Mouse (Mus musculus) hindbrain, embryonic 15.5 days (tissue): Measurements from ENCODE around the gene Timm17a. TPM values are rescaled to one million over a fixed set of nuclear protein-coding genes. Genes with fewer than 3 reads are reported as not detected.
A peak's percentile ranks its signal among the peaks of the same experiment; 100 is the strongest.

ENCODE experiments used
- ATAC-seq: fragments of 200-750 bp; cut with Nextera tagmentation; 2 replicates; pipeline ENCODE4 v1.8.0; 2017; ENCODE audit warnings: low read depth, moderate number of reproducible peaks, moderate TSS enrichment; ENCODE audit not compliant: low FRiP score
- H3K27ac ChIP-seq: fragments of 300-500 bp; sonication (generic); replicated peaks from 2 replicates; pipeline ENCODE4 v1.5.1; 2015; ENCODE audit warnings: mild to moderate bottlenecking, inconsistent platforms
- H3K27me3 ChIP-seq: fragments of 300-500 bp; sonication (generic); 2 replicates; pipeline ENCODE4 v1.6.1; 2015; ENCODE audit warnings: control low read depth, inconsistent platforms
- H3K36me3 ChIP-seq: fragments of 300-500 bp; sonication (generic); 2 replicates; pipeline ENCODE4 v1.6.1; 2015; ENCODE audit warnings: control low read depth, inconsistent platforms
- H3K4me1 ChIP-seq: fragments of 300-500 bp; sonication (generic); replicated peaks from 2 replicates; pipeline ENCODE4 v1.6.1; 2015; ENCODE audit warnings: control low read depth, inconsistent platforms
- H3K4me2 ChIP-seq: fragments of 300-500 bp; sonication (generic); 2 replicates; pipeline ENCODE4 v1.6.1; 2015; ENCODE audit warnings: moderate library complexity, mild to moderate bottlenecking, inconsistent platforms
- H3K4me3 ChIP-seq: fragments of 300-500 bp; sonication (generic); 2 replicates; pipeline ENCODE4 v1.5.1; 2015; ENCODE audit warnings: mild to moderate bottlenecking, inconsistent platforms
- H3K9ac ChIP-seq: fragments of 300-500 bp; sonication (generic); 2 replicates; pipeline ENCODE4 v1.6.1; 2015; ENCODE audit warnings: inconsistent platforms
- H3K9me3 ChIP-seq: fragments of 300-500 bp; sonication (generic); 2 replicates; pipeline ENCODE4 v1.6.1; 2016; ENCODE audit warnings: control low read depth, inconsistent platforms
- WGBS: fragments of 180-500 bp; shearing (Covaris S2); methylation state at CpG from one replicate; pipeline ENCODE4 v1.1.7; 2015; 5-methylcytosine and 5-hydroxymethylcytosine counted together
- polyA plus RNA-seq: library from polyadenylated mRNA; unstranded; fragments of >200 nt; fragmentation: Nextera tagmentation; extraction: Ambion mirVana; gene quantifications from 2 replicates; pipeline ENCODE4 v1.2.1, GENCODE M21; 2015

Timm17a gene
- polyA plus RNA-seq = 159 and 171 TPM in 2 replicates

DNA sequence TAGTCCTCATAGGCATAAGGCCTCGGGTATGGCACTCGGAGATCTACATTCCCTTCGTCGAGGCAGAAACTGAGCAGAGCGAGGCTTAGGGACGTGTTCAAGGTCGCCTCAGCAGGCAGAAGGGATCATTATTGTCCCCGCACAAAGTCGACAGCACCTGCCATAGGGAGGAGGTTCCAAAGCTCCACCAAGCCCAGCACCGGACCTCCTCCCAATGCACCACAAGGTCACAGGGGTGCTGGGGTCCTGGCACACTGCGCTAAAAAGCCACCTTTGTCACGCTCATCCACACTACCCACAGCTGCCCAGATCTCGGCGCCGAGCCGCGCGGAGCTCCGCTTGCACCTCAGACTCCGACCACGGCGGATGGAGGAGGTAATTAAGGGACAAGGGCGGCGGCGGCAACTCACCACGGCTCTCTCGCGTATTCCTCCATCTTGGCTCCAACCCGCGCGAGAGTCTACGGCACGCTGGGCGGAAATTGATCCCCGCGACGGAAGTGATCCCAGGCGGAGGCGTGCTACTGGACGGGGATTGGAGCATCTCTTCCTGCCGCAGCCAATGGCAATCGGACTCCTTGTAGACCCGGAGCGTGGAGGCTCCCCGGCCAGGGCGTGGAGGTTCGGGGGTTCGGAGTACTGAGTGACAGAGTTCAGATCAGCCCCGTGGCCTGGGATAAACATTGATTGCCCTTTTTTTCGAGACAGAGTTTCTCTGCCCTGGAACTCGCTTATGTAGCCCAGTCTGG lies at the start of gene Timm17a:
Timm17a (minus strand) TSS at position 495 of the 748 bp plus-strand sequence.
- Histone ChIP-seq H3K4me2 (peak within 1 kb of the TSS; percentile 80), H3K36me3 (peaks cover 13% of the 10 kb centered on the region), H3K4me3 (peak within 1 kb of the TSS; percentile 82), H3K9me3 (no peaks in the 10 kb centered on the region), H3K27me3 (no peaks in the 10 kb centered on the region), H3K4me1 (peaks cover 25% of the 10 kb centered on the region), H3K9ac (peak within 1 kb of the TSS; percentile 92), H3K27ac (peak within 1 kb of the TSS; percentile 86)
- under 1% methylated on average over 50 of the region's 51 CpGs for WGBS
- peak; percentile 100 for ATAC-seq

DNA sequence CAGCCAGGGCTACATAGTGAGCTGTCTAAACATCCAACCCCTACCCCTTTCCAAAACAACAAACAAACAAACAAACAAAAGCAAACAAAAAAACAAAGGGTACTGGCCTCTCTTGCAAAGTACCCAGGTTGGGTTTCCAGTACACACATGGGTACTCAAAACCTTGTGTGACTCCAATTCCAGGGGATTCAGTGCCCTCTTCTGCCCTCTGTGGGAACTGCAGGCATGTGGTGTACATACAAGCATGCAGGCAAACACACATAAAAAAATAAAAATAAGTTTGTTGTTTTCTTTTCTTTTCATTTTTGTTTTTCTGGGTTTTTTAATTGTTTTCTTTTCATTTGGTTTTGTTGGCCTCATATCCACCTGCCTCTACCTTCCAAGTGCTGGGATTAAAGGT lies 48.5 kb upstream of the Timm17a start:
- Histone ChIP-seq H3K4me1 (no peaks in the 10 kb centered on the region), H3K36me3 (no peaks in the 10 kb centered on the region), H3K9me3 (no peaks in the 10 kb centered on the region), H3K27ac (no peak overlapping the region), H3K27me3 (no peaks in the 10 kb centered on the region), H3K4me3 (no peak overlapping the region), H3K4me2 (no peak overlapping the region), H3K9ac (no peak overlapping the region)
- ATAC-seq = no peak

DNA sequence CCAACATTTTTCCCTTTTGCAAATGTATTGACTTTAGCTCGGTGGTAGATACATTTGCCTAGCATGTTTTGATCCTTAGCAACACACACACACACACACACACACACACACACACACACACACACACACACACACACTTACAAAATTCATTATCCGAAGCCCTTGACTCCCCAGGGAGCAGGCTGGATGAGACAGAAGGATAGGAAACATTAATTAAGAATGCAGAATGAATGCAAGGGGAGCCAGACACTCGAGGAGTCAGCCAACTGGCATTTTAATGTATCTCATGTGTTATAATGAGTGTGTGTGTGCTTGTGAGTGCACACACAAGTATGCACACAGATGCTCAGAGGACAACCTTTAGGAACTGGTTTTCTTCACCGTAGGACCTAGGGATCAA lies 47.9 kb upstream of the Timm17a start:
- no peak for ATAC-seq
- H3K4me3 ChIP-seq = no peak overlapping the region
- H3K27ac ChIP-seq = no peak overlapping the region
- no peak overlapping the region for H3K4me2 ChIP-seq
- no peak overlapping the region for H3K9ac ChIP-seq
- no peaks in the 10 kb centered on the region for H3K9me3 ChIP-seq
- no peaks in the 10 kb centered on the region for H3K36me3 ChIP-seq
- WGBS = 60% methylated on average over 4 of the region's 4 CpGs
- H3K4me1 ChIP-seq = no peaks in the 10 kb centered on the region
- no peaks in the 10 kb centered on the region for H3K27me3 ChIP-seq

DNA sequence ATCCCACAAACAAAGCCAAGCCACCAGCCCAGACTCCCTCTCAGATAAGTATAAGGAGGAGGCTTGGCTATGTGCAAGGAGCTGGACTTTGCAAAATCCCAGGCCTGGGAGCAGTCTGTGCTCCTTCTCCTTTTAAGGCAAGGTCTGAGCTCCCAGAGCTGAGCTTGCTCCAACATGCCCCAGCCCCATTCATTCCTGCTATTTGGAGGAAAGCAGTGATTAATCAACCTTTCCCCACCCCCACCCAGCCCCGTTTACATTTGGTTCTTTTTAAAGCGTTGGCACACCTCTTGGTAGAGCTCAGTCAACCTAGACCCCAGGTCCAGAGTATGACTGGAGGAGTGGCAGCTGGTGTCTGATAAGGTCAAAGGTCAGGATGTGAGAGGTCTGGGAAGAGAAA lies 45.5 kb upstream of the Timm17a start:
- Histone ChIP-seq H3K27me3 (no peaks in the 10 kb centered on the region), H3K9me3 (no peaks in the 10 kb centered on the region), H3K36me3 (no peaks in the 10 kb centered on the region), H3K27ac (no peak overlapping the region), H3K4me3 (no peak overlapping the region), H3K4me2 (no peak overlapping the region), H3K4me1 (no peaks in the 10 kb centered on the region), H3K9ac (no peak overlapping the region)
- ATAC-seq = no peak
- WGBS = 20% methylated on average over 2 of the region's 2 CpGs

DNA sequence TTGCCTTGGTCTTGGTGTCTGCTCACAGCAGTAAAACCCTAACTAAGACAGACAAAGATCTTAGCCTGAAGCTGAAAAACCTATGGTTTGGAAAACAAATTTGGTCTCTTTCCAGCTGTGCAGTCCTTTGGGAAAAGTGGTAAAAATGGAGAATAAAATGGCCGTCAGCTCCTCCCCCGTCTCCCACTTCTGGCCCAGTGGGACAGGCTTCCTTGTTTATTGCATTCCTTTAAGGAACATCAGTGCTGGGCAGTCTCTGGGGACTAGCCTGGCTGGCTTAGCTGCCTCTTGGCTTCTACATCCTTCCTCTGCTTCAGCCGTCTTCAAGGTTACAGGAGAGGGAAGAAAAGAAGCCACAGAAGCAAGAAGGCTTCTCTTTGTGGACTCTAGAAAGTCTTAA lies 38.4 kb upstream of the Timm17a start:
- Histone ChIP-seq H3K4me2 (no peak overlapping the region), H3K27ac (no peak overlapping the region), H3K36me3 (no peaks in the 10 kb centered on the region), H3K27me3 (no peaks in the 10 kb centered on the region), H3K9ac (no peak overlapping the region), H3K4me1 (no peaks in the 10 kb centered on the region), H3K4me3 (no peak overlapping the region), H3K9me3 (no peaks in the 10 kb centered on the region)
- WGBS = 78% methylated on average over 3 of the region's 3 CpGs
- ATAC-seq = no peak

DNA sequence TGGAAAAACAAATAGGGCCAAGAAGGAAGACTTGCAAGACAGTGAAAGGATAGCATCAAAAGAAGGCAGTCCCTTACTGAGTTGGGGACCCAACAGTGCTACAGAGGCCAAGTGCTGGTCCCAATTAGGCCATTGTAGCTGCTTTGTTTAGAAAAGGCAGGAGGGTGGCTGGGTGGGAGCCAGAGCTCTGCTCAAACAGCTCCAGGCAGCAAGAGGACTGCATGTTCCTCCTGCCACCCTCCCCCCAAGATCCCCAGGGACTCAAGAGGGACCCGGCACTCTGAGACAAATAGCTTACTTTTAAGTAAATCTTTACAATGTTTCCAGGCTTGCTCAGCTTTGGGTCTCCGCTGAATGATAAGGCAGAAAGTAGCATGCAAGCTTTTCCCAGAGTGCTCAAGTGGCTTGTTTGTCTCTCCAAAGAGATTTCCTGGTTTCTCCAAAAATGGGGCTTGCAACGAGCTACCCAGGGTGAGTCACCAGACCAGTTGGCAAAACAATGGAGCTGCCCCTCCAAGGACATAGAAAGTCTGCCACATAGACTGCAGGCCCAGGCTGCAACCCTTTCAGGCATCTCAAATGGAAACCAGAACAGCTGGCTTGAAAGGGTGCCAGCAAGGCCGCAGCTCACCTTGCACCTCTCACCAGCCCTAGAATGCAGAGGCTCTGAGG lies 34.1 kb upstream of the Timm17a start:
- WGBS = 55% methylated on average over 4 of the region's 4 CpGs
- no peak overlapping the region for H3K4me2 ChIP-seq
- H3K4me1 ChIP-seq = no peaks in the 10 kb centered on the region
- ATAC-seq = no peak
- H3K36me3 ChIP-seq = no peaks in the 10 kb centered on the region
- no peaks in the 10 kb centered on the region for H3K9me3 ChIP-seq
- H3K9ac ChIP-seq = no peak overlapping the region
- no peak overlapping the region for H3K27ac ChIP-seq
- H3K27me3 ChIP-seq = no peaks in the 10 kb centered on the region
- no peak overlapping the region for H3K4me3 ChIP-seq

DNA sequence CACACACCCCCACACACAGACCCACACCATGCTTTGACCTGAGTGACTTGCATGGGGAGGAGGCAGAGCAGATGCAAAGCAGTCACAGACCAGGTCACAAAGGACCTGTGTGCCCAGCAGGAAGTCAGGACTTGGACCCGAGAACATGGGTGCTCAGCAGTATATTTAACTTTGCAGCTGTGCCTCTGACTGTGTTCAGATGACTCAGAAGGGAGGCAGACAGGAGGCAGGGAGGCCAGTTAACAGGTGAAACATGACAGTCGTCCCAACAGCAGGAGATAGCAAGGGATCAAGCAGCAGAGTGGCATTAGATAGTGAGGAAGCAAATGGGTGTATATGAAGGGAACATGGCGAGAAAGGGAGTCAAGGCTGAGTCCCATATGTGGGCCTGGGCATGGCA lies 33.3 kb upstream of the Timm17a start:
- H3K27me3 ChIP-seq = no peaks in the 10 kb centered on the region
- H3K4me1 ChIP-seq = no peaks in the 10 kb centered on the region
- no peak overlapping the region for H3K4me2 ChIP-seq
- no peak for ATAC-seq
- no peaks in the 10 kb centered on the region for H3K36me3 ChIP-seq
- WGBS = 61% methylated on average over 3 of the region's 3 CpGs
- H3K9me3 ChIP-seq = no peaks in the 10 kb centered on the region
- H3K4me3 ChIP-seq = no peak overlapping the region
- H3K27ac ChIP-seq = no peak overlapping the region
- no peak overlapping the region for H3K9ac ChIP-seq

DNA sequence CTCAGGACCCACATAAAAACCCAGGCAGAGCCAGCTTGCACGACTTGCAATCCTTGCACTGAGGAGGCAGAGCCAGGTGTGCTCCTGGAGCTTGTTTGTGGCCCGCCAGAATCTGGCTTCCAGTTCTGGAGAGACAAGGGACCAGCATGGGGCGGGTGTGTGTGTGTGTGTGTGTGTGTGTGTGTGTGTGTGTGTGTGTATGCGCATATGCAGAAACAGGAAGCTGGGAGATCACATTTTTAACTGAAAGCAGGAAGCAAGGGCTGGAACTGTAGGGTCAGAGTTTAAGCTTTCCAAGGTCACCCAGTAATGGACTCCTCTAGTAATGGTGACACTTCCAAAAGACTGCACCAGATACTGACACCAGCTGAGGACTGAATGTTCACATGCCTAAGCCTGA lies 30.4 kb upstream of the Timm17a start:
- no peak overlapping the region for H3K27ac ChIP-seq
- 68% methylated on average over 4 of the region's 4 CpGs for WGBS
- H3K36me3 ChIP-seq = no peaks in the 10 kb centered on the region
- no peaks in the 10 kb centered on the region for H3K27me3 ChIP-seq
- H3K9me3 ChIP-seq = no peaks in the 10 kb centered on the region
- no peak overlapping the region for H3K9ac ChIP-seq
- ATAC-seq = no peak
- no peaks in the 10 kb centered on the region for H3K4me1 ChIP-seq
- no peak overlapping the region for H3K4me2 ChIP-seq
- no peak overlapping the region for H3K4me3 ChIP-seq

DNA sequence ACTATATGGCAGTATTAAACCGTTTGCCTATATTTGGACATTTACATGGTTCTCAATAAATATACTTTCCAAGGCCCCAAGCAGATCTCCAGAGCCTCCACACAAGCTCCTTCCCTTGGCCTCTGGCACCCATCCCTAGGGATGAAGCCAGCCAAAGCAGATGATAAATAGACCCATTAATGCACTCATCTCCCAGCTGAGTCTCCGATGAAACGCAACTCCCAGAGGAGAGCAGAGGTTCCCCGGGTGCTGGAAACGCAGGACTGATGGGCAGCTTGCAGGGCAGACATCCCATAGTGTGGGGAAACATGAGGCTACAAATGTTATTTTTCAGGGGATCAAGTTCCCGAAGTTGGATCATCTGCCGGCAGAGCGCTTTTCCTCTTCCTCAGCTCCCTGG lies 28.4 kb upstream of the Timm17a start:
- Histone ChIP-seq H3K4me1 (no peaks in the 10 kb centered on the region), H3K9me3 (no peaks in the 10 kb centered on the region), H3K27ac (no peak overlapping the region), H3K36me3 (no peaks in the 10 kb centered on the region), H3K27me3 (no peaks in the 10 kb centered on the region), H3K9ac (no peak overlapping the region), H3K4me2 (no peak overlapping the region), H3K4me3 (no peak overlapping the region)
- no peak for ATAC-seq
- WGBS = 68% methylated on average over 8 of the region's 8 CpGs

DNA sequence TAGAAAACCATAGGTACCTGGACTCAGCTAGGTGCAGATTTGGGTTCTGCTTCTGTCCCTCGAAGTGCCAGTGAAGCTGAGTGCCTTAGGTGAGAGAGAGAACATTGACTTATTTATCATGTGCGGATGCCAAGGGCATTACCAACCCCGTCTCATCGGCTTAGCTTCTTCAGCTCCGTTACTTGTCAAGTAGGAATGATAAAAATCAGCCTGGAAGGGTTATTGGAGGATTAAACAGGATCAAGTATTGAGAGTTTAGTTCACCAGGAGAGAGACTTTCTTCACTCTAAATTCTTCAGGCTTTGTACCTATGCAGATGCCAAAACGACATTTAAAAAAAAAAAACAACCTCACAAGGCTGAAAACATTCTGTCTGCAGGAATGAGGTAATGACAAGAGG lies 17.0 kb upstream of the Timm17a start:
- 78% methylated on average over 6 of the region's 6 CpGs for WGBS
- ATAC-seq = no peak

DNA sequence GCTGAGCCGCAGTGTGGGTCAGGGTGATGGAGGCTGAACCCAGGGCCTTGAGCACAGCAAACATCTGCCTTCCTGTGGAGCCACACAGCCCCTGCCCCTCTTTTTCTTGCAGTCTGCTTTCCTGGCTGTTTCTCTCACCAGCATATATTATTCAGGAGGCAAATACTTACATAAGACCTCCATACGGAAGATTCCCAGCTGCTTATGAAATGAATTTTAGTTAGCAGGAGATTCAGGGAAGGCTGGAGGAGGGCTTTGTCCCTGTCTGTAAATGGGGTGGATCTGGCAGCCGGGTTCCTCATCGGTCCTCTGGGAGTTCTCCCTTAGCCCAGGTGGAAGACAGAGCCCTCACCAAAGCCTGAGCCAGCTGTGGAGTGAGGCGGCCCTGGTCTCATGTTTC lies 14.8 kb upstream of the Timm17a start:
- H3K9ac ChIP-seq = no peak overlapping the region
- ATAC-seq = no peak
- H3K4me2 ChIP-seq = no peak overlapping the region
- 74% methylated on average over 5 of the region's 5 CpGs for WGBS
- H3K4me3 ChIP-seq = no peak overlapping the region
- H3K36me3 ChIP-seq = no peaks in the 10 kb centered on the region
- no peaks in the 10 kb centered on the region for H3K4me1 ChIP-seq
- no peaks in the 10 kb centered on the region for H3K9me3 ChIP-seq
- H3K27me3 ChIP-seq = no peaks in the 10 kb centered on the region
- H3K27ac ChIP-seq = no peak overlapping the region

More for the DNA sequence above, 17.0 kb upstream of the Timm17a start:
- Histone ChIP-seq H3K27ac (no peak overlapping the region), H3K4me1 (no peaks in the 10 kb centered on the region), H3K9ac (no peak overlapping the region), H3K9me3 (no peaks in the 10 kb centered on the region), H3K36me3 (no peaks in the 10 kb centered on the region), H3K4me2 (no peak overlapping the region), H3K27me3 (no peaks in the 10 kb centered on the region), H3K4me3 (no peak overlapping the region)

DNA sequence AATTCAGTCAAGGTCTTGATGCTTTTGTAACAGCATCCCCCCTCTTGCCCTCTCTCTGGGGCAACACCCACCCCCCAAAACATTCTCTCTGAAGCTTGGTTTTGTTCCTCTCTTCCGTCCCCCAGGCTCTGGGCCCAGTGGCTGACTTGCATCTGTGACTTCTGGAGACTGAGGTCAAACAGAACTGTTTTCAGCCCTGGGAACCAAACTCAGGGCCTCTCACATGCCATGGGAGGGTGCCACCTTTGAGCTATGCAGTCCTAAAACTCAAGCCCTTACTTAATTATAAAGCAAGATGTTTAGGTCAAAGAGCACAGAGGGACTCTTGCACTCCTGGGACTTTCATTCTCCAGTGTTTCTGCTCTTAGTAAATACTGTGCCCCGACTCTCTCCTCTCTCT lies 12.4 kb upstream of the Timm17a start:
- Histone ChIP-seq H3K27me3 (0 out of 2 replicates have a peak, but pooled peaks cover 3% of the 10 kb centered on the region), H3K4me3 (no peak overlapping the region), H3K36me3 (no peaks in the 10 kb centered on the region), H3K4me2 (no peak overlapping the region), H3K9ac (no peak overlapping the region), H3K4me1 (no peaks in the 10 kb centered on the region), H3K27ac (no peak overlapping the region), H3K9me3 (no peaks in the 10 kb centered on the region)
- WGBS = 75% methylated on average over 2 of the region's 2 CpGs
- no peak for ATAC-seq
